Mouse (Mus musculus): ENCODE measurements around the gene Bmt2. TPM values are rescaled to one million over a fixed set of nuclear protein-coding genes. Genes with fewer than 3 reads are reported as not detected.

Gene Bmt2
- total and polyA plus RNA-seq, 2 experiments from 2014 or later, result 11.8 to 37.2 TPM

- Histone ChIP-seq H3K27me3 (ENCODE audit: insufficient read depth, low read length) (no peaks in the 10 kb centered on the region), H3K4me3 (ENCODE audit: low read depth, low read length) (no peak overlapping the region), H3K9me3 (ENCODE audit: low read length) (no peaks in the 10 kb centered on the region), H3K4me1 (ENCODE audit: insufficient read depth) (no peaks in the 10 kb centered on the region), H3K4me2 (ENCODE audit: low read depth) (no peak overlapping the region), H3K27ac (ENCODE audit: low read depth, low read length) (no peak overlapping the region), H3K36me3 (ENCODE audit: insufficient read depth) (peaks cover 20% of the 10 kb centered on the region), H3K9ac (no peak overlapping the region)
- DNase-seq (no peak), ATAC-seq (no peak)
- WGBS, result 91% methylated on average over 8 of the region's 8 CpGs
- TF ChIP-seq CTCF (IDR thresholded peaks at IDR 0.05; ENCODE audit: low read depth), result no peak
These were observed 91.6 kb downstream of the Bmt2 start for GRCm38 (mm10) chr6:13586154-13586553.

GRCm38 (mm10) chr6:13584788-13585187 lies 93.0 kb downstream of the Bmt2 start:
- H3K27me3 ChIP-seq (ENCODE audit: insufficient read depth, low read length), result no peaks in the 10 kb centered on the region
- no peak for ATAC-seq
- DNase-seq, result no peak
- H3K4me1 ChIP-seq (ENCODE audit: insufficient read depth), result no peaks in the 10 kb centered on the region
- 82% methylated on average over 6 of the region's 6 CpGs for WGBS
- H3K36me3 ChIP-seq (ENCODE audit: insufficient read depth), result peaks cover 14% of the 10 kb centered on the region
- H3K4me2 ChIP-seq (ENCODE audit: low read depth), result no peak overlapping the region
- H3K27ac ChIP-seq (ENCODE audit: low read depth, low read length), result no peak overlapping the region
- no peak overlapping the region for H3K4me3 ChIP-seq (ENCODE audit: low read depth, low read length)
- no peaks in the 10 kb centered on the region for H3K9me3 ChIP-seq (ENCODE audit: low read length)
- no peak for TF ChIP-seq CTCF (IDR thresholded peaks at IDR 0.05; ENCODE audit: low read depth)
- no peak overlapping the region for H3K9ac ChIP-seq

GRCm38 (mm10) chr6:13582075-13582474 lies 95.7 kb downstream of the Bmt2 start:
- 100% methylated on average over 1 of the region's 1 CpGs for WGBS
- Histone ChIP-seq H3K9ac (no peak overlapping the region), H3K4me2 (ENCODE audit: low read depth) (no peak overlapping the region), H3K9me3 (ENCODE audit: low read length) (no peaks in the 10 kb centered on the region), H3K4me1 (ENCODE audit: insufficient read depth) (no peaks in the 10 kb centered on the region), H3K27ac (ENCODE audit: low read depth, low read length) (no peak overlapping the region), H3K27me3 (ENCODE audit: insufficient read depth, low read length) (no peaks in the 10 kb centered on the region), H3K4me3 (ENCODE audit: low read depth, low read length) (no peak overlapping the region), H3K36me3 (ENCODE audit: insufficient read depth) (peaks cover 12% of the 10 kb centered on the region)
- DNase-seq (no peak), ATAC-seq (no peak)
- TF ChIP-seq CTCF (IDR thresholded peaks at IDR 0.05; ENCODE audit: low read depth), result no peak

Other genes starting within 250 kb of the Bmt2 start
- 24.5 and 28.6 TPM in 2 replicates for gene Tmem168, start 69.9 kb downstream of the Bmt2 start, total RNA-seq (2014; rRNA removed)
- 15.2 and 18.4 TPM in 2 replicates for gene Tmem168, start 69.9 kb downstream of the Bmt2 start, polyA plus RNA-seq (2015; fragmentation: Nextera tagmentation; extraction: Ambion mirVana)
- gene Gpr85, start 162.0 kb upstream of the Bmt2 start, total RNA-seq (2014; rRNA removed), result 156 and 167 TPM in 2 replicates
- 140 and 159 TPM in 2 replicates for gene Gpr85, start 162.0 kb upstream of the Bmt2 start, polyA plus RNA-seq (2015; fragmentation: Nextera tagmentation; extraction: Ambion mirVana)
- 18.1 and 23.1 TPM in 2 replicates for gene 2610001J05Rik, start 193.6 kb upstream of the Bmt2 start, total RNA-seq (2014; rRNA removed)
- 115 and 120 TPM in 2 replicates for gene 2610001J05Rik, start 193.6 kb upstream of the Bmt2 start, polyA plus RNA-seq (2015; fragmentation: Nextera tagmentation; extraction: Ambion mirVana)

Measured in forebrain, postnatal 0 days (tissue).